8 mouse cellular contexts compared by ENCODE assay signal in the genomic region with DNA sequence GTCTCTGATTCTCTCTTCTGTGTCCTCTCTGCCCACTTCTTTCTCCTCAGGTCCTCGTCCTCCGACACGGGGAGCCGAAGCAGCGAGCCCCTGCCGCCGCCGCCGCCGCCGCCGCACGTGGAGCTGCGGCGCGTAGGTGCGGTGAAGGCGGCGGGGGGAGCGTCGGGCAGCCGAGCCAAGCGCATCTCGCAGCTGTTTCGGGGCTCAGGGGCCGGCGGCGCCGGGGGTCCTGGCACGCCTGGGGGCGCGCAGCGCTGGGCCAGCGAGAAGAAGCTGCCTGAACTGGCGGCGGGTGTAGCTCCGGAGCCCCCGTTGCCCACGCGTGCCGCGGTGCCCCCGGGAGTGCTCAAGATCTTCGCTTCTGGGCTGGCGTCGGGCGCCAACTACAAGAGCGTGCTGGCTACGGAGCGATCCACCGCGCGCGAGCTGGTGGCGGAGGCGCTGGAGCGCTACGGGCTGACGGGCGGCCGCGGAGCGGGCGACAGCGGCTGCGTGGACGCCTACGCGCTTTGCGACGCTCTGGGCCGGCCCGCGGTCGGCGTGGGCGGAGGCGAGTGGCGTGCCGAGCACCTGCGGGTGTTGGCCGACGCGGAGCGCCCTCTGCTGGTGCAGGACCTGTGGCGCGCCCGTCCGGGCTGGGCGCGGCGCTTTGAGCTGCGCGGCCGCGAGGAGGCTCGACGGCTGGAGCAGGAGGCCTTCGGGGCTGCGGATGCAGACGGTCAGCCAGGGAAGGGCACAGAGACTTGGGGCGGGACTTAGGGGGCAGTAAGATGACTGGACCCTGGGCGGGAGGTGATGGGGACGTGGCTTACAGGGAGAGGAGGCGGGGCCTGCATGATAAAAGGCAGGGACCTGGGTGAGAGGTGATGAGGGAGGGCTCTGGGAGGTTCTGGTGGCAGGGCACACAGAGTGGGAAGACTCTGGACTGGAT. TPM values are rescaled to one million over a fixed set of nuclear protein-coding genes. Genes with fewer than 3 reads are reported as not detected.
DNase-seq lines count a peak whose midpoint lies in the region; ATAC-seq and TF ChIP-seq lines count a peak whose summit lies in the region.

No protein-coding gene starts in this region.

- H3K36me3 ChIP-seq in embryonic facial prominence, embryonic 10.5 days (replicated peaks), result no peaks in the 10 kb centered on the region
- H3K36me3 ChIP-seq in intestine, postnatal 0 days (ENCODE audit: control insufficient read depth, insufficient read depth), result no peaks in the 10 kb centered on the region
- peaks cover 2% of the 10 kb centered on the region; the same call in 1 of the 2 replicates for H3K36me3 ChIP-seq in limb, embryonic 10.5 days
- no peaks in the 10 kb centered on the region for H3K36me3 ChIP-seq in midbrain, embryonic 12.5 days

- H3K4me1 ChIP-seq in embryonic facial prominence, embryonic 10.5 days, result peaks cover 19% of the 10 kb centered on the region
- H3K4me1 ChIP-seq in intestine, postnatal 0 days (replicated peaks; ENCODE audit: control insufficient read depth, insufficient read depth, low read length), result no peaks in the 10 kb centered on the region; the same call in 1 of the 2 replicates
- H3K4me1 ChIP-seq in limb, embryonic 10.5 days, result peaks cover 25% of the 10 kb centered on the region
- peaks cover 12% of the 10 kb centered on the region; the same call in 1 of the 2 replicates for H3K4me1 ChIP-seq in midbrain, embryonic 12.5 days

- peak overlapping the region; percentile 72 for H3K4me3 ChIP-seq in embryonic facial prominence, embryonic 10.5 days
- peak overlapping the region; percentile 44 for H3K4me3 ChIP-seq in intestine, postnatal 0 days (ENCODE audit: low read depth, low read length)
- peak overlapping the region; percentile 71 for H3K4me3 ChIP-seq in limb, embryonic 10.5 days
- H3K4me3 ChIP-seq in midbrain, embryonic 12.5 days, result peak overlapping the region; percentile 54

- H3K9ac ChIP-seq in intestine, postnatal 0 days (ENCODE audit: low read depth, low read length), result peak overlapping the region; percentile 51
- peak overlapping the region; percentile 67 for H3K9ac ChIP-seq in midbrain, embryonic 12.5 days (replicated peaks)

- 1% methylated on average over 105 of the region's 105 CpGs for WGBS in embryonic facial prominence, embryonic 10.5 days
- 2% methylated on average over 99 of the region's 105 CpGs for WGBS in intestine, postnatal 0 days
- 2% methylated on average over 105 of the region's 105 CpGs for WGBS in limb, embryonic 10.5 days
- WGBS in midbrain, embryonic 12.5 days, result under 1% methylated on average over 97 of the region's 105 CpGs

- H3K27ac ChIP-seq in embryonic facial prominence, embryonic 10.5 days (replicated peaks), result peak overlapping the region; percentile 86
- peak overlapping the region; percentile 28; the same call in 1 of the 2 replicates for H3K27ac ChIP-seq in intestine, postnatal 0 days (ENCODE audit: low read depth, low read length)
- peak overlapping the region; percentile 87 for H3K27ac ChIP-seq in limb, embryonic 10.5 days
- H3K27ac ChIP-seq in midbrain, embryonic 12.5 days (replicated peaks), result peak overlapping the region; percentile 69

- peak overlapping the region; percentile 78 for H3K4me2 ChIP-seq in intestine, postnatal 0 days (replicated peaks; ENCODE audit: low read depth)
- peak overlapping the region; percentile 78 for H3K4me2 ChIP-seq in midbrain, embryonic 12.5 days (replicated peaks)

- DNase-seq in adrenal gland, postnatal 25 days, result peak; percentile 96
- peak; percentile 91 for DNase-seq in embryonic facial prominence, embryonic 10.5 days (ENCODE audit: low spot score)
- DNase-seq in heart, adult 11 months, result peak; percentile 99
- peak; percentile 92 for DNase-seq in limb, embryonic 10.5 days (ENCODE audit: low spot score)
- peak; percentile 88 for DNase-seq in right cerebral cortex, postnatal 4 days
- peak; percentile 85 to 90 for DNase-seq in urinary bladder, postnatal 4 days (ENCODE audit: low spot score in 2 of 2)

- TF ChIP-seq CTCF in intestine, postnatal 0 days (IDR thresholded peaks at IDR 0.05; ENCODE audit: low read depth), result peak; percentile 94

- H3K27me3 ChIP-seq in embryonic facial prominence, embryonic 10.5 days (replicated peaks; ENCODE audit: low read depth, poor library complexity, severe bottlenecking), result peaks cover 91% of the 10 kb centered on the region
- peaks cover 73% of the 10 kb centered on the region for H3K27me3 ChIP-seq in intestine, postnatal 0 days (replicated peaks; ENCODE audit: control insufficient read depth, insufficient read depth, low read length)
- peaks cover 88% of the 10 kb centered on the region for H3K27me3 ChIP-seq in limb, embryonic 10.5 days (ENCODE audit: low read depth, poor library complexity, severe bottlenecking)
- peaks cover 73% of the 10 kb centered on the region for H3K27me3 ChIP-seq in midbrain, embryonic 12.5 days

- peak; percentile 79 for ATAC-seq in intestine, postnatal 0 days
- peak; percentile 75 for ATAC-seq in midbrain, embryonic 12.5 days (ENCODE audit: low FRiP score, low read depth)

- H3K9me3 ChIP-seq in embryonic facial prominence, embryonic 10.5 days, result no peaks in the 10 kb centered on the region
- no peaks in the 10 kb centered on the region for H3K9me3 ChIP-seq in intestine, postnatal 0 days (ENCODE audit: control insufficient read depth)
- no peaks in the 10 kb centered on the region for H3K9me3 ChIP-seq in limb, embryonic 10.5 days (replicated peaks)
- no peaks in the 10 kb centered on the region for H3K9me3 ChIP-seq in midbrain, embryonic 12.5 days

RNA-seq across cellular contexts. Expression of a gene that starts 1.3 kb away (rescaled TPM):
- 21.3 and 23.3 TPM in 2 replicates for total RNA-seq in adrenal gland, postnatal 25 days (2021)
- polyA plus RNA-seq in embryonic facial prominence, embryonic 10.5 days (2016; fragmentation: Nextera tagmentation; extraction: Ambion mirVana), result 6.5 and 6.8 TPM in 2 replicates
- polyA plus RNA-seq in intestine, postnatal 0 days (2015; fragmentation: Nextera tagmentation; extraction: Ambion mirVana), result 5.7 and 6.1 TPM in 2 replicates
- 8.0 and 8.3 TPM in 2 replicates for polyA plus RNA-seq in limb, embryonic 10.5 days (2016; fragmentation: Nextera tagmentation; extraction: Ambion mirVana)
- 10.7 and 11.6 TPM in 2 replicates for polyA plus RNA-seq in midbrain, embryonic 12.5 days (2016; fragmentation: Nextera tagmentation; extraction: Ambion mirVana)

RNA-seq across cellular contexts. Expression of a gene that starts 7.0 kb away (rescaled TPM):
- 0.36 TPM in 1 of 2 replicates, not detected in the other for total RNA-seq in adrenal gland, postnatal 25 days (2021)
- polyA plus RNA-seq in embryonic facial prominence, embryonic 10.5 days (2016; fragmentation: Nextera tagmentation; extraction: Ambion mirVana), result 0.07 and 0.10 TPM in 2 replicates
- polyA plus RNA-seq in intestine, postnatal 0 days (2015; fragmentation: Nextera tagmentation; extraction: Ambion mirVana), result 0.08 TPM in 2 replicates
- 0.24 TPM in 1 of 2 replicates, not detected in the other for polyA plus RNA-seq in limb, embryonic 10.5 days (2016; fragmentation: Nextera tagmentation; extraction: Ambion mirVana)
- 0.18 and 0.31 TPM in 2 replicates for polyA plus RNA-seq in midbrain, embryonic 12.5 days (2016; fragmentation: Nextera tagmentation; extraction: Ambion mirVana)

RNA-seq across cellular contexts. Expression of a gene that starts 11.1 kb away (rescaled TPM):
- 3.5 and 4.3 TPM in 2 replicates for total RNA-seq in adrenal gland, postnatal 25 days (2021)
- polyA plus RNA-seq in embryonic facial prominence, embryonic 10.5 days (2016; fragmentation: Nextera tagmentation; extraction: Ambion mirVana), result 1.3 and 3.1 TPM in 2 replicates
- 2.8 and 3.7 TPM in 2 replicates for polyA plus RNA-seq in intestine, postnatal 0 days (2015; fragmentation: Nextera tagmentation; extraction: Ambion mirVana)
- polyA plus RNA-seq in limb, embryonic 10.5 days (2016; fragmentation: Nextera tagmentation; extraction: Ambion mirVana), result 2.2 and 3.2 TPM in 2 replicates
- polyA plus RNA-seq in midbrain, embryonic 12.5 days (2016; fragmentation: Nextera tagmentation; extraction: Ambion mirVana), result 2.3 and 2.7 TPM in 2 replicates

RNA-seq across cellular contexts. Expression of a gene that starts 11.5 kb away (rescaled TPM):
- not detected in 2 replicates for total RNA-seq in adrenal gland, postnatal 25 days (2021)
- polyA plus RNA-seq in embryonic facial prominence, embryonic 10.5 days (2016; fragmentation: Nextera tagmentation; extraction: Ambion mirVana), result 0.07 and 0.44 TPM in 2 replicates
- 0.05 and 0.23 TPM in 2 replicates for polyA plus RNA-seq in intestine, postnatal 0 days (2015; fragmentation: Nextera tagmentation; extraction: Ambion mirVana)
- not detected in 2 replicates for polyA plus RNA-seq in limb, embryonic 10.5 days (2016; fragmentation: Nextera tagmentation; extraction: Ambion mirVana)
- polyA plus RNA-seq in midbrain, embryonic 12.5 days (2016; fragmentation: Nextera tagmentation; extraction: Ambion mirVana), result not detected in 2 replicates

RNA-seq across cellular contexts. Expression of a gene that starts 13.3 kb away (rescaled TPM):
- total RNA-seq in adrenal gland, postnatal 25 days (2021), result not detected in 2 replicates
- polyA plus RNA-seq in embryonic facial prominence, embryonic 10.5 days (2016; fragmentation: Nextera tagmentation; extraction: Ambion mirVana), result not detected in 2 replicates
- polyA plus RNA-seq in intestine, postnatal 0 days (2015; fragmentation: Nextera tagmentation; extraction: Ambion mirVana), result not detected in 2 replicates
- polyA plus RNA-seq in limb, embryonic 10.5 days (2016; fragmentation: Nextera tagmentation; extraction: Ambion mirVana), result not detected in 2 replicates
- not detected in 2 replicates for polyA plus RNA-seq in midbrain, embryonic 12.5 days (2016; fragmentation: Nextera tagmentation; extraction: Ambion mirVana)

Comparison
In these comparisons a context has a peak if more than half of its experiments do, and no peak if none do; other contexts are left out.
1. Peak in every context shown above with its lines: DNase-seq, ATAC-seq, H3K4me3 ChIP-seq and H3K27ac ChIP-seq.
2. H3K27ac ChIP-seq: peak in every context shown above with its lines; median percentile 87 in limb, embryonic 10.5 days; 86 in embryonic facial prominence, embryonic 10.5 days; 69 in midbrain, embryonic 12.5 days; 28 in intestine, postnatal 0 days.